8 mouse cellular contexts compared by ENCODE assay signal in the genomic region with DNA sequence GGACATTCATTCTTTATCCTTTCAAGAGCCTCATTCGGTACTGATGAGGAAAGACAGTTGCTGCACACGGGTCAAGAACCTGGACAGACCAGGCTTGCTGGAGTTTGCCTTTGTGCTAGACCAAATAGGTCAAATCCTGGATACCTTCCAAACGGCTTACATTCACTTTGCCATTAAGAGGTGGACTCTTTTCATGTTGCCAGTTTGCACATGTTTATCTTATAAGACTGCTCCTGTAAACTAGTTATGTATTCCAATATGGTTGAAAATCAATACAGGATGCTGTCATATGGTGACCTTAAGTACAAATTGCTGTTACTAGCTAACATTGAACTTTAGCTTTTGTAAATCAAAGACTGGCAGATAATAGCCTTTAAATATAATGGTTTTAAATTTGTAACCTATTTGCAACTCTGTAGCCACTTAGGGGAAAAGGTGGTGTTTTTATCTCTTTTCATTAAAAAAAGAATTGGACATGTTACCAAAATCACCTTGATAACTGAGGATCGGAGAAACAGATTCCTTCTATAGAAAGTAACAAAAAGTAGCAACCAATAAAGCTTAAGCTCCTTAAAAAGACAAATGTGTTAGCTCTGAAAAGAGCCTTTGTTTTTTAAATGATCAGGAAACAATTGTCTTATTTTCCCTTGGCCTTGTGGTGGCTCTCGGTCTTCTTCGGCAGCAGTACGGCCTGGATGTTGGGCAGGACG. TPM values are rescaled to one million over a fixed set of nuclear protein-coding genes. Genes with fewer than 3 reads are reported as not detected.
DNase-seq lines count a peak whose midpoint lies in the region; ATAC-seq and TF ChIP-seq lines count a peak whose summit lies in the region.

No protein-coding gene starts in this region.

- peak overlapping the region; percentile 80 for H3K27ac ChIP-seq in kidney, postnatal 0 days
- peak overlapping the region; percentile 82 for H3K27ac ChIP-seq in hindbrain, embryonic 12.5 days
- H3K27ac ChIP-seq in midbrain, embryonic 12.5 days (replicated peaks): peak overlapping the region; percentile 85

- peak overlapping the region; percentile 49 for H3K4me2 ChIP-seq in kidney, postnatal 0 days (ENCODE audit: low read length)
- H3K4me2 ChIP-seq in hindbrain, embryonic 12.5 days (replicated peaks): peak overlapping the region; percentile 59
- peak overlapping the region; percentile 50 for H3K4me2 ChIP-seq in midbrain, embryonic 12.5 days (replicated peaks)

- H3K4me1 ChIP-seq in kidney, postnatal 0 days (replicated peaks; ENCODE audit: insufficient read depth, low read length): no peaks in the 10 kb centered on the region
- H3K4me1 ChIP-seq in hindbrain, embryonic 12.5 days: peaks cover 31% of the 10 kb centered on the region
- H3K4me1 ChIP-seq in midbrain, embryonic 12.5 days: peaks cover 39% of the 10 kb centered on the region

- TF ChIP-seq CTCF in kidney, postnatal 0 days (IDR thresholded peaks at IDR 0.05; ENCODE audit: low read depth): no peak

- no peaks in the 10 kb centered on the region for H3K27me3 ChIP-seq in kidney, postnatal 0 days (ENCODE audit: insufficient read depth, low read length)
- H3K27me3 ChIP-seq in hindbrain, embryonic 12.5 days: 0 out of 2 replicates have a peak, but pooled peaks cover 4% of the 10 kb centered on the region
- H3K27me3 ChIP-seq in midbrain, embryonic 12.5 days: no peaks in the 10 kb centered on the region

- ATAC-seq in kidney, postnatal 0 days (replicated peaks; ENCODE audit: low FRiP score, low read depth): no peak
- ATAC-seq in hindbrain, embryonic 12.5 days (ENCODE audit: low FRiP score): no peak
- no peak for ATAC-seq in midbrain, embryonic 12.5 days (ENCODE audit: low FRiP score, low read depth)

- H3K4me3 ChIP-seq in kidney, postnatal 0 days (replicated peaks; ENCODE audit: low read depth, low read length): peak overlapping the region; percentile 25; the same call in 1 of the 2 replicates
- H3K4me3 ChIP-seq in hindbrain, embryonic 12.5 days: peak overlapping the region; percentile 33
- peak overlapping the region; percentile 38 for H3K4me3 ChIP-seq in midbrain, embryonic 12.5 days

- H3K36me3 ChIP-seq in kidney, postnatal 0 days (ENCODE audit: insufficient read depth, low read length): no peaks in the 10 kb centered on the region
- no peaks in the 10 kb centered on the region for H3K36me3 ChIP-seq in hindbrain, embryonic 12.5 days
- no peaks in the 10 kb centered on the region for H3K36me3 ChIP-seq in midbrain, embryonic 12.5 days

- no peaks in the 10 kb centered on the region for H3K9me3 ChIP-seq in kidney, postnatal 0 days (replicated peaks; ENCODE audit: low read length)
- no peaks in the 10 kb centered on the region for H3K9me3 ChIP-seq in hindbrain, embryonic 12.5 days (replicated peaks)
- no peaks in the 10 kb centered on the region for H3K9me3 ChIP-seq in midbrain, embryonic 12.5 days

- DNase-seq in kidney, postnatal 0 days (ENCODE audit: low spot score): peak; percentile 38
- DNase-seq in kidney, adult 8-10 months: no peak
- DNase-seq in c-Kit-positive CD71-positive TER-119-negative erythroid progenitor cells, embryonic 14.5 days (ENCODE audit: low read depth): peak; percentile 56
- DNase-seq in layer of hippocampus, adult 9-10 months (ENCODE audit: low spot score): no peak
- no peak for DNase-seq in urinary bladder, adult 2 months (ENCODE audit: low spot score)
- no peak for DNase-seq in cerebellum, postnatal 36 days

- H3K9ac ChIP-seq in kidney, postnatal 0 days (ENCODE audit: low read depth, low read length): peak overlapping the region; percentile 44; the same call in 1 of the 2 replicates
- peak overlapping the region; percentile 47 for H3K9ac ChIP-seq in hindbrain, embryonic 12.5 days
- peak overlapping the region; percentile 49 for H3K9ac ChIP-seq in midbrain, embryonic 12.5 days (replicated peaks)

- WGBS in kidney, postnatal 0 days: 7% methylated on average over 8 of the region's 8 CpGs
- 4% methylated on average over 8 of the region's 8 CpGs for WGBS in hindbrain, embryonic 12.5 days
- 3% methylated on average over 8 of the region's 8 CpGs for WGBS in midbrain, embryonic 12.5 days

RNA-seq across cellular contexts. Expression of gene Hist1h2an, which starts 0.7 kb away (rescaled TPM):
- 4.6 TPM in 1 of 2 replicates, not detected in the other for polyA plus RNA-seq in kidney, postnatal 0 days (2015; fragmentation: Nextera tagmentation; extraction: Ambion mirVana)
- polyA plus RNA-seq in hindbrain, embryonic 12.5 days (2016; fragmentation: Nextera tagmentation; extraction: Ambion mirVana): 5.2 TPM in 1 of 2 replicates, not detected in the other
- polyA plus RNA-seq in midbrain, embryonic 12.5 days (2016; fragmentation: Nextera tagmentation; extraction: Ambion mirVana): 6.1 and 12.2 TPM in 2 replicates
- not detected in 2 replicates for polyA plus RNA-seq in urinary bladder, adult 2 months (2012; rRNA removed)

RNA-seq across cellular contexts. Expression of gene Hist1h2bp, which starts 0.9 kb away (rescaled TPM):
- polyA plus RNA-seq in kidney, postnatal 0 days (2015; fragmentation: Nextera tagmentation; extraction: Ambion mirVana): 0.71 and 1.5 TPM in 2 replicates
- 1.9 and 2.4 TPM in 2 replicates for polyA plus RNA-seq in hindbrain, embryonic 12.5 days (2016; fragmentation: Nextera tagmentation; extraction: Ambion mirVana)
- polyA plus RNA-seq in midbrain, embryonic 12.5 days (2016; fragmentation: Nextera tagmentation; extraction: Ambion mirVana): 1.9 and 2.4 TPM in 2 replicates
- polyA plus RNA-seq in urinary bladder, adult 2 months (2012; rRNA removed): 0.16 TPM in 1 of 2 replicates, not detected in the other

RNA-seq across cellular contexts. Expression of gene Hist1h3i, which starts 3.2 kb away (rescaled TPM):
- 66.0 and 72.0 TPM in 2 replicates for polyA plus RNA-seq in kidney, postnatal 0 days (2015; fragmentation: Nextera tagmentation; extraction: Ambion mirVana)
- polyA plus RNA-seq in hindbrain, embryonic 12.5 days (2016; fragmentation: Nextera tagmentation; extraction: Ambion mirVana): 87.0 and 110 TPM in 2 replicates
- 155 and 164 TPM in 2 replicates for polyA plus RNA-seq in midbrain, embryonic 12.5 days (2016; fragmentation: Nextera tagmentation; extraction: Ambion mirVana)
- polyA plus RNA-seq in urinary bladder, adult 2 months (2012; rRNA removed): 0.65 and 0.96 TPM in 2 replicates

RNA-seq across cellular contexts. Expression of gene Hist1h1b, which starts 5.9 kb away (rescaled TPM):
- 13.2 and 13.8 TPM in 2 replicates for polyA plus RNA-seq in kidney, postnatal 0 days (2015; fragmentation: Nextera tagmentation; extraction: Ambion mirVana)
- 23.2 and 23.6 TPM in 2 replicates for polyA plus RNA-seq in hindbrain, embryonic 12.5 days (2016; fragmentation: Nextera tagmentation; extraction: Ambion mirVana)
- 30.4 and 37.6 TPM in 2 replicates for polyA plus RNA-seq in midbrain, embryonic 12.5 days (2016; fragmentation: Nextera tagmentation; extraction: Ambion mirVana)
- 0.39 and 0.44 TPM in 2 replicates for polyA plus RNA-seq in urinary bladder, adult 2 months (2012; rRNA removed)

RNA-seq across cellular contexts. Expression of gene Hist1h2bq, which starts 23.7 kb away (rescaled TPM):
- polyA plus RNA-seq in kidney, postnatal 0 days (2015; fragmentation: Nextera tagmentation; extraction: Ambion mirVana): 12.2 and 13.7 TPM in 2 replicates
- polyA plus RNA-seq in hindbrain, embryonic 12.5 days (2016; fragmentation: Nextera tagmentation; extraction: Ambion mirVana): 14.1 and 15.3 TPM in 2 replicates
- polyA plus RNA-seq in midbrain, embryonic 12.5 days (2016; fragmentation: Nextera tagmentation; extraction: Ambion mirVana): 18.5 and 23.3 TPM in 2 replicates
- 2.7 TPM in 2 replicates for polyA plus RNA-seq in urinary bladder, adult 2 months (2012; rRNA removed)

Comparison
In these comparisons a context has a peak if more than half of its experiments do, and no peak if none do; other contexts are left out.
1. DNase-seq: peak in kidney, postnatal 0 days (single experiment) and c-Kit-positive CD71-positive TER-119-negative erythroid progenitor cells, embryonic 14.5 days (single experiment); none in kidney, adult 8-10 months (0 of 2), layer of hippocampus, adult 9-10 months (single experiment), urinary bladder, adult 2 months (single experiment) and cerebellum, postnatal 36 days (0 of 2).
2. RNA of gene Hist1h3i, which starts 3.2 kb away (polyA plus RNA-seq): 155 to 164 TPM in midbrain, embryonic 12.5 days, 87.0 to 110 TPM in hindbrain, embryonic 12.5 days and 66.0 to 72.0 TPM in kidney, postnatal 0 days; 0.65 to 0.96 TPM in urinary bladder, adult 2 months; every median in the first group is over 10 times any median in the second.
3. Peak in every context shown above with its lines, with median percentiles within 50 percentile points of each other: H3K27ac ChIP-seq, H3K4me2 ChIP-seq, H3K4me3 ChIP-seq and H3K9ac ChIP-seq.